Mouse (Mus musculus): ENCODE data around the gene Rasgef1a. TPM values are rescaled to one million over a fixed set of nuclear protein-coding genes. Genes with fewer than 3 reads are reported as not detected.

Rasgef1a gene
- polyA plus RNA-seq, 2 experiments, result 0.15 TPM; not detected in 1

GRCm38 (mm10) chr6:118082384-118082783 is 71.1 kb downstream of the Rasgef1a start:
- DNase-seq (ENCODE audit: low spot score) (no peak), ATAC-seq (ENCODE audit: low FRiP score, low read depth) (no peak)
- H3K9ac ChIP-seq (ENCODE audit: low read depth, low read length, severe bottlenecking), result no peak overlapping the region
- 83% methylated on average over 3 of the region's 3 CpGs for WGBS
- TF ChIP-seq POLR2A (IDR thresholded peaks at IDR 0.05; ENCODE audit: borderline replicate concordance, extremely low read depth, insufficient read depth, insufficient read length), result no peak
- H3K9me3 ChIP-seq (ENCODE audit: control insufficient read depth, low read length), result no peaks in the 10 kb centered on the region
- H3K4me3 ChIP-seq (replicated peaks; ENCODE audit: low read length), result no peak overlapping the region
- no peak overlapping the region for H3K27ac ChIP-seq (replicated peaks; ENCODE audit: low read depth, low read length)
- no peaks in the 10 kb centered on the region for H3K27me3 ChIP-seq (ENCODE audit: control insufficient read depth, insufficient read depth, low read length)
- H3K4me2 ChIP-seq (replicated peaks; ENCODE audit: low read depth, low read length, severe bottlenecking), result no peak overlapping the region
- no peaks in the 10 kb centered on the region for H3K4me1 ChIP-seq (ENCODE audit: control insufficient read depth, insufficient read depth, low read length)
- H3K36me3 ChIP-seq (ENCODE audit: control insufficient read depth, insufficient read depth, low read length), result no peaks in the 10 kb centered on the region

DNA sequence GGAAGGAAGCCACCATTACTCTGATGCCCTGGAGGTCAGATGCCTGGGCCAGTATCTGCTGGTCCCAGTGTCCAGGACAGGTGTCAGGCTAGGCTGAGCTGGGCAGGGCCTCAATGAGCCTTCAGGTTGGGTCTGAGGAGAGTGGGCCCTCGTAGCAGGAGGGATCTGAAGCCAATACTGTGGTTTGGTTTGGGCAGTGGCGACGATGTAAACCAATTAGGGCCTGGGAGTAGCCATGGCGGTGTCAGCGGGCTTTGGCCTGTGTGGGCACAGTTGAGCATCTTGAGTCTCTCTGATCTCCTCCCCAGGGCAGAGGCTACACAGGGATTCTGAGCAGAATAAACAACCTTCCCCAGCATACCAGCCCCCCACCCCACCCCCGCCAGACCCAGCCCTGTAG is 72.4 kb downstream of the Rasgef1a start:
- no peak for DNase-seq (ENCODE audit: low spot score)
- Histone ChIP-seq H3K4me3 (replicated peaks; ENCODE audit: low read length) (no peak overlapping the region), H3K9ac (ENCODE audit: low read depth, low read length, severe bottlenecking) (no peak overlapping the region), H3K36me3 (ENCODE audit: control insufficient read depth, insufficient read depth, low read length) (no peaks in the 10 kb centered on the region), H3K9me3 (ENCODE audit: control insufficient read depth, low read length) (no peaks in the 10 kb centered on the region), H3K27ac (replicated peaks; ENCODE audit: low read depth, low read length) (no peak overlapping the region), H3K4me1 (ENCODE audit: control insufficient read depth, insufficient read depth, low read length) (no peaks in the 10 kb centered on the region), H3K4me2 (replicated peaks; ENCODE audit: low read depth, low read length, severe bottlenecking) (no peak overlapping the region), H3K27me3 (ENCODE audit: control insufficient read depth, insufficient read depth, low read length) (no peaks in the 10 kb centered on the region)
- no peak for TF ChIP-seq POLR2A (IDR thresholded peaks at IDR 0.05; ENCODE audit: borderline replicate concordance, extremely low read depth, insufficient read depth, insufficient read length)
- WGBS, result 69% methylated on average over 6 of the region's 6 CpGs
- ATAC-seq (ENCODE audit: low FRiP score, low read depth), result no peak

GRCm38 (mm10) chr6:118084596-118084995 is 73.4 kb downstream of the Rasgef1a start:
- H3K27ac ChIP-seq (replicated peaks; ENCODE audit: low read depth, low read length), result no peak overlapping the region
- H3K4me2 ChIP-seq (replicated peaks; ENCODE audit: low read depth, low read length, severe bottlenecking), result no peak overlapping the region
- no peak for ATAC-seq (ENCODE audit: low FRiP score, low read depth)
- H3K27me3 ChIP-seq (ENCODE audit: control insufficient read depth, insufficient read depth, low read length), result no peaks in the 10 kb centered on the region
- no peaks in the 10 kb centered on the region for H3K4me1 ChIP-seq (ENCODE audit: control insufficient read depth, insufficient read depth, low read length)
- H3K36me3 ChIP-seq (ENCODE audit: control insufficient read depth, insufficient read depth, low read length), result no peaks in the 10 kb centered on the region
- H3K9me3 ChIP-seq (ENCODE audit: control insufficient read depth, low read length), result no peaks in the 10 kb centered on the region
- TF ChIP-seq POLR2A (IDR thresholded peaks at IDR 0.05; ENCODE audit: borderline replicate concordance, extremely low read depth, insufficient read depth, insufficient read length), result no peak
- no peak overlapping the region for H3K9ac ChIP-seq (ENCODE audit: low read depth, low read length, severe bottlenecking)
- WGBS, result 89% methylated on average over 8 of the region's 8 CpGs
- no peak overlapping the region for H3K4me3 ChIP-seq (replicated peaks; ENCODE audit: low read length)
- no peak for DNase-seq (ENCODE audit: low spot score)

DNA sequence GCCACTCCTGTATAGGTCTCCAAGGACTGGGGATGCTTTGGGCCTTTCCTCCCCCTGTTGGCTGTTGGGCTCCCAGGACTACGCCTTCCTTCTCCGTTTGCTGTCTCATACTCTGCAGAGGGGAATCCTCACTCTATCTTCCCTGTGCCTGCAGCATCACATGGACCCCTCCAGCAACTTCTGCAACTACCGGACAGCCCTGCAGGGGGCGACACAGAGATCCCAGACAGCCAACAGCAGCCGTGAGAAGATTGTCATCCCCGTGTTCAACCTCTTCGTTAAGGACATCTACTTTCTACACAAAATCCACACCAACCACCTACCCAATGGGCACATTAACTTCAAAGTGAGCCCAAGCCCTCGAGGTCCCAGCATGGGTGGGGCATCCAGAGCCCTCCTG is 76.7 kb downstream of the Rasgef1a start:
- DNase-seq (ENCODE audit: low spot score), result no peak
- TF ChIP-seq POLR2A (IDR thresholded peaks at IDR 0.05; ENCODE audit: borderline replicate concordance, extremely low read depth, insufficient read depth, insufficient read length), result no peak
- no peak overlapping the region for H3K9ac ChIP-seq (ENCODE audit: low read depth, low read length, severe bottlenecking)
- no peak overlapping the region for H3K4me3 ChIP-seq (replicated peaks; ENCODE audit: low read length)
- 64% methylated on average over 8 of the region's 8 CpGs for WGBS
- H3K4me2 ChIP-seq (replicated peaks; ENCODE audit: low read depth, low read length, severe bottlenecking), result no peak overlapping the region
- no peaks in the 10 kb centered on the region for H3K9me3 ChIP-seq (ENCODE audit: control insufficient read depth, low read length)
- no peaks in the 10 kb centered on the region for H3K4me1 ChIP-seq (ENCODE audit: control insufficient read depth, insufficient read depth, low read length)
- H3K27ac ChIP-seq (replicated peaks; ENCODE audit: low read depth, low read length), result no peak overlapping the region
- no peaks in the 10 kb centered on the region for H3K36me3 ChIP-seq (ENCODE audit: control insufficient read depth, insufficient read depth, low read length)
- no peaks in the 10 kb centered on the region for H3K27me3 ChIP-seq (ENCODE audit: control insufficient read depth, insufficient read depth, low read length)
- no peak for ATAC-seq (ENCODE audit: low FRiP score, low read depth)

DNA sequence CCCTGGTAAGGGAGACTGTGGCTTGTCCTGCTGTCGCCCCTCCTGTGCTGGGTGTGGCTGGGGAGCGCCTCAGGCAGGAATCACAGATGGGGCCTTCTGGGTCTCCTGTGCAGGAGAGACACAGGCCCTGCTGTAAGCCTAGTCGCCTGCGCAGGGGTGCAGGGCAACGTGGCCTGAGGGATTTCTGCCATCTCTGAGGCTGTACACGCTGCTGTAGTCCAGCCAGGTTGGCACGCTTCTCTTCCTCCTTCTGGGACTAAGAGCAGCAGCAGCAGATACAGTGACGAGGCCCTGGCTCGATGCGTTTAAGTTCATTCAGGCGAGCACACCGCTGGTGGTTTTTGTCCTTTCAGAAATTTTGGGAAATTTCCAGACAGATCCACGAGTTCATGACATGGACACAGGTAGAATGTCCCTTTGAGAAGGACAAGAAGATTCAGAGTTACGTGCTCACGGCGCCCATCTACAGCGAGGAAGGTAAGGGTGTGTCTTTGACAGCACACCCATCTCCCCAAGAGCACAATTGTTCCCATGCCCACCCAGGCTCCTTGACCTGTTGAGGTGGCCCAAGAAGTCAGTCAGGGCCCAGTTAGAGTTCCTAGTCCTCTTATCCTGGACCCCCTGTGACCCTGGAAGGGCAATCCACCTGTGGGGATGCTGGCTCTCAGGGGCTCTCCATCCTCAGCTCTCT is 77.7 kb downstream of the Rasgef1a start:
- ATAC-seq (ENCODE audit: low FRiP score, low read depth) (no peak), DNase-seq (ENCODE audit: low spot score) (no peak)
- Histone ChIP-seq H3K27ac (replicated peaks; ENCODE audit: low read depth, low read length) (no peak overlapping the region), H3K4me1 (ENCODE audit: control insufficient read depth, insufficient read depth, low read length) (no peaks in the 10 kb centered on the region), H3K4me2 (replicated peaks; ENCODE audit: low read depth, low read length, severe bottlenecking) (no peak overlapping the region), H3K36me3 (ENCODE audit: control insufficient read depth, insufficient read depth, low read length) (no peaks in the 10 kb centered on the region), H3K9ac (ENCODE audit: low read depth, low read length, severe bottlenecking) (no peak overlapping the region), H3K4me3 (replicated peaks; ENCODE audit: low read length) (no peak overlapping the region), H3K9me3 (ENCODE audit: control insufficient read depth, low read length) (no peaks in the 10 kb centered on the region), H3K27me3 (ENCODE audit: control insufficient read depth, insufficient read depth, low read length) (no peaks in the 10 kb centered on the region)
- 81% methylated on average over 17 of the region's 17 CpGs for WGBS
- no peak for TF ChIP-seq POLR2A (IDR thresholded peaks at IDR 0.05; ENCODE audit: borderline replicate concordance, extremely low read depth, insufficient read depth, insufficient read length)

All from limb, embryonic 14.5 days (tissue).